Mouse (Mus musculus): ENCODE measurements around the gene Aoah. TPM values are rescaled to one million over a fixed set of nuclear protein-coding genes. Genes with fewer than 3 reads are reported as not detected.

Gene Aoah
- polyA plus RNA-seq, 1 experiment from 2014 or later = 0.86 TPM

DNA sequence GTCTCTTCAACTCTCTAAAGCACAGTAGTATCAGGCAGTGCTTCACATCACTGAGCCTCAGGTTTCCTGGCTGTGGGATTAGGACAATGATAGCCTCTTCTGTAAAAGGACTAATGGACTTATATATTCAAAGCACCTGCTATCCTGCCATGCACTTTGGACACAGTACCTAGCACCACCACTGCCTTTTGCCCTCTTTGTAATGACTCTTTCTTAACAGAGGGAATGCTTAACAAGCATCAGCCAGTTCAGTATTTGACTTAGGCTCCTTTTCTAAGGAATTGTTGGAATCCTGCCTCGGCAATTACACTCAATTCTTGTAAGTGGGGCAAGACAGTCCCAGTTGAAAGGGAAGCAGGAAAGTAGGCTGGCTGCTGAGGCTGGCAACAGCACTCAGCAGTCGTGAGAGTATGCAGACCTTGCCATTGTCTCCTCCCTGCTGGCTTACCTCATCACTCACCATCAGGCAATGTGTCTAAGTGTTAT lies 107.1 kb downstream of the Aoah start:
- 14% methylated on average over 2 of the region's 2 CpGs for WGBS
- Histone ChIP-seq H3K4me1 (ENCODE audit: insufficient read depth, low read depth, low read length) (no peaks in the 10 kb centered on the region), H3K36me3 (ENCODE audit: insufficient read depth, low read length) (no peaks in the 10 kb centered on the region), H3K4me2 (replicated peaks; ENCODE audit: low read depth, low read length) (no peak overlapping the region), H3K4me3 (ENCODE audit: low read depth, low read length) (no peak overlapping the region), H3K27ac (ENCODE audit: low read length) (0 out of 2 replicates have a peak overlapping the region, but pooled peaks have one; percentile 0), H3K9ac (replicated peaks; ENCODE audit: low read depth) (no peak overlapping the region), H3K27me3 (replicated peaks; ENCODE audit: insufficient read depth, low read length) (no peaks in the 10 kb centered on the region), H3K9me3 (ENCODE audit: low read length) (no peaks in the 10 kb centered on the region)
- peak; percentile 61 for DNase-seq (ENCODE audit: low spot score)
- TF ChIP-seq CTCF (IDR thresholded peaks at IDR 0.05) (no peak), EP300 (IDR thresholded peaks at IDR 0.05) (0 out of 2 replicates have a peak, but pooled peaks have one; percentile 29)
- ATAC-seq = peak; percentile 43

DNA sequence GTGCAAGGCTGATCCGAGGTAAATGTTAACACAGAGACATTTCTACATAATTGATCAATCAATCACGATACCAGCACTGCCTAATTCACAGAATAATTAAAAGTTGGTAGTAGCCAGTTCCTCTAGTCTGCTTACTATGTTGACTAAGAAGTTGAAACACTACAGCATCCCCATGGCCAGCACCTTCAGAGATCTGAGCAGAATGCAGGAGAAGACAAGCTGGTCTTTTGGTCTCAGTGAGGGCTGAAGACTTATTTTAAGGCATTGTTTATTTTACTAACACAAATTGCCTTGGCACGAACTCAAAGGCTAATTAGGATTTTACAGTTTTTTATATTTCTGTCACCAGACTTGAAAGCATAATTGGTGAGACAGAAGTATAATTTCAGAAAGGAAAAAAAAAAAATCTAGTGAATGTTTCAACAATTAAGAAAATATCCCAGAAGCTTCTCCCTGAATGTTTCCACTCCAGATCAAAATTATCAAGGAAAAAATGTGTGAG lies 107.8 kb downstream of the Aoah start:
- no peaks in the 10 kb centered on the region for H3K4me1 ChIP-seq (ENCODE audit: insufficient read depth, low read depth, low read length)
- H3K4me3 ChIP-seq (ENCODE audit: low read depth, low read length) = no peak overlapping the region
- H3K4me2 ChIP-seq (replicated peaks; ENCODE audit: low read depth, low read length) = no peak overlapping the region
- H3K9ac ChIP-seq (replicated peaks; ENCODE audit: low read depth) = no peak overlapping the region
- no peaks in the 10 kb centered on the region for H3K27me3 ChIP-seq (replicated peaks; ENCODE audit: insufficient read depth, low read length)
- H3K36me3 ChIP-seq (ENCODE audit: insufficient read depth, low read length) = no peaks in the 10 kb centered on the region
- no peak for ATAC-seq
- H3K27ac ChIP-seq (ENCODE audit: low read length) = no peak overlapping the region
- no peak for DNase-seq (ENCODE audit: low spot score)
- TF ChIP-seq CTCF (IDR thresholded peaks at IDR 0.05) (no peak), EP300 (IDR thresholded peaks at IDR 0.05) (no peak)
- H3K9me3 ChIP-seq (ENCODE audit: low read length) = no peaks in the 10 kb centered on the region
- WGBS = 33% methylated on average over 3 of the region's 3 CpGs

DNA sequence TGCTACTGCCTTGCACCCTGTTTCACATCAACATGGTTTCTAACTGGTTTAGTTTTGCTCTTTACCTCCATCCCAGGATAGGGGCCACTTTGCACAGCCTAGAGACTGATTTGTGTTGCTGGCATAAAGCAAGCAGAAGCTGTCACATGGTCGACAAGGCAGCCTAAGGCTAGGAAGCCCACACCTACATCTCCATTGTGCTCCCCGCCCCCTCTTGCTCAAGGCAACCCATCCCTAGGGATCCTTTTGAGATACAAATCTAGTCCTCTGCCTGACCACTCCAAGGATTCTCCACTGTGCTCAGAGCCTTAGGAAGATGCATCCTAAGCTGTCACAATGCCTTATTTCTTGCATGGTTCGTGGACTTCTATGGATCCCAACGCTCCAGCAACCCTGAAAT lies 110.2 kb downstream of the Aoah start:
- Histone ChIP-seq H3K27ac (ENCODE audit: low read length) (no peak overlapping the region), H3K9ac (replicated peaks; ENCODE audit: low read depth) (no peak overlapping the region), H3K27me3 (replicated peaks; ENCODE audit: insufficient read depth, low read length) (no peaks in the 10 kb centered on the region), H3K4me1 (ENCODE audit: insufficient read depth, low read depth, low read length) (no peaks in the 10 kb centered on the region), H3K4me3 (ENCODE audit: low read depth, low read length) (no peak overlapping the region), H3K9me3 (ENCODE audit: low read length) (no peaks in the 10 kb centered on the region), H3K4me2 (replicated peaks; ENCODE audit: low read depth, low read length) (no peak overlapping the region), H3K36me3 (ENCODE audit: insufficient read depth, low read length) (no peaks in the 10 kb centered on the region)
- ATAC-seq = no peak
- DNase-seq (ENCODE audit: low spot score) = no peak
- WGBS = 90% methylated on average over 4 of the region's 4 CpGs
- no peak for TF ChIP-seq CTCF (IDR thresholded peaks at IDR 0.05)
- TF ChIP-seq EP300 (IDR thresholded peaks at IDR 0.05) = no peak

DNA sequence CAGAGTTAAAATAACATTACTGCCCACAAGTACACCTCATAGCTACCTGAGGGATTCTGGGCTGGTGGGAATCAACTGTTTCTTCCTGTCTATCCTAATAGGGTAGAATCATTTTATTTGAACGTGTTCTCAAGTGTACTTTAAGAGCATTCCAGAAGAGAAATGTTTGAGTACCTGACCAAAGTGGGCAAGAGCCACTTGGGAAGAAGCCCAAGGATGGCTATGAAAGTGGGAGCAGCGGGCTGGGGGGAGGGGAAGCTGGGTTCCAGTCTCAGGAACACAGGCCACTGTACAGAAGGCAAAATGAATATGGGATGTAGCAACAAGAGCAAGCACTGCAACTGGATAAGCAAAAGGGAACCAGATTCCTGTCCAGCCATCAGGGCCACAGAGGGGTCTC lies 111.3 kb downstream of the Aoah start:
- Histone ChIP-seq H3K4me3 (ENCODE audit: low read depth, low read length) (no peak overlapping the region), H3K27ac (ENCODE audit: low read length) (no peak overlapping the region), H3K36me3 (ENCODE audit: insufficient read depth, low read length) (no peaks in the 10 kb centered on the region), H3K9me3 (ENCODE audit: low read length) (no peaks in the 10 kb centered on the region), H3K27me3 (replicated peaks; ENCODE audit: insufficient read depth, low read length) (no peaks in the 10 kb centered on the region), H3K4me1 (ENCODE audit: insufficient read depth, low read depth, low read length) (no peaks in the 10 kb centered on the region), H3K4me2 (replicated peaks; ENCODE audit: low read depth, low read length) (no peak overlapping the region), H3K9ac (replicated peaks; ENCODE audit: low read depth) (no peak overlapping the region)
- WGBS = 52% methylated on average over 2 of the region's 2 CpGs
- peak; percentile 80 for DNase-seq (ENCODE audit: low spot score)
- TF ChIP-seq EP300 (IDR thresholded peaks at IDR 0.05) = peak; percentile 89
- TF ChIP-seq CTCF (IDR thresholded peaks at IDR 0.05) = no peak
- peak; percentile 80 for ATAC-seq

DNA sequence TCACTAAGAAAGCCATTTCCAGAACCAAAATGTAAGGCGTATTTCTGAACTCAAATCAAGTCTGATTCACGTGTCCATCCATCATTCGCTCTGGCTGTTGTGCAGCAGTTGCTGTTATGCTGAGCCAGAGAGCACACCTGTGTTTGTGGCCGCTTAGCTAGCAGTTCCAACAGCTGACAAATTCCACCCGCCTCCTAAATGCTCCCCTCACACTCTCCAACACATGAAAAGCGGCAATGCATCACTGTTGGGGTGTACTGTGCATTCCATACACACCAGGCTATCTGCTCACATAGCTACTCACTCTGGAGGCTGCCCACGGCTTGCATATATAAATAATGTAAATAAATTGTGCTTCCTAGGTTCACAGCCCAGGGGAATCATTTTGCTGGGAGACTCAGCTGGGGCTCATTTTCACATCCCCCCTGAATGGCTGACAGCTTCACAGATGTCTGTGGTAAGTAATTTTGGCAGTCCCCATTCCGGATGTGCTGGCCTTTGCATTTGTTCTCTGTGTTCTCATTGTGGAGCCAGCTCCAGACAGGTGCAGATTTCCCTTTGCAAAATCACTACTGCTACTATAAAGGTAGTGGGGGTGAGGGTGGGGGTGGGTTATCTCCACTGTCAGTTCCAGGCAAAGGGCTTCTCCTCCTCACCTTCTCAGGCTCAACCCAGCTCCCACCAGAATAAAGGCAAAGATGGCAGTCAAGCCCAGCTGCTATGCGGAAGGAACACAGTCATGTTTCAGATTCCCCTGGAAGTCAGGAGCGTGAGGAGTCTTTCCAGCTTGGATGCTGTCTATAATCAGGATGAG lies 123.0 kb downstream of the Aoah start:
- H3K9ac ChIP-seq (replicated peaks; ENCODE audit: low read depth) = no peak overlapping the region
- no peaks in the 10 kb centered on the region for H3K9me3 ChIP-seq (ENCODE audit: low read length)
- no peak overlapping the region for H3K27ac ChIP-seq (ENCODE audit: low read length)
- no peaks in the 10 kb centered on the region for H3K4me1 ChIP-seq (ENCODE audit: insufficient read depth, low read depth, low read length)
- no peak overlapping the region for H3K4me3 ChIP-seq (ENCODE audit: low read depth, low read length)
- no peaks in the 10 kb centered on the region for H3K36me3 ChIP-seq (ENCODE audit: insufficient read depth, low read length)
- 70% methylated on average over 10 of the region's 10 CpGs for WGBS
- TF ChIP-seq EP300 (IDR thresholded peaks at IDR 0.05) = no peak
- TF ChIP-seq CTCF (IDR thresholded peaks at IDR 0.05) = no peak
- H3K4me2 ChIP-seq (replicated peaks; ENCODE audit: low read depth, low read length) = no peak overlapping the region
- no peaks in the 10 kb centered on the region for H3K27me3 ChIP-seq (replicated peaks; ENCODE audit: insufficient read depth, low read length)
- no peak for ATAC-seq
- DNase-seq (ENCODE audit: low spot score) = no peak

DNA sequence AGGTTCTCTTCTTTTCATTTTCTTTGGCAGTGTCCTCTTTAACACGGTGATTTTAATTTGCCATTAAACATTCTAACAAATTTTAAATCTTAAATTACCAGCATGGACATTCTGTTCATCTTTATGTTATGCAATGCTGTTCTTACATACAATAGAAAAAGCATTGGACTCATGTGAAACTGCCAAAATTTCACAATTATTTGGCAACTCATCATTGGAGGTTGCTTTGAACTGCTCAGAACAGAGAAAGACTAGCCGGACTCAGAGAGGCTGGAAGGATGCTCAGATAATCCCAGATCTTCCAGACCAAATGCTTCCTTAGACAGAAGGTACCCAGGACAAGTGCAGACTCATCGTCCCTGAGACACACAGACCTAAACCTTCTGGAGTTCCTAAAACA lies 126.5 kb downstream of the Aoah start:
- DNase-seq (ENCODE audit: low spot score) (no peak), ATAC-seq (no peak)
- H3K36me3 ChIP-seq (ENCODE audit: insufficient read depth, low read length) = no peaks in the 10 kb centered on the region
- no peaks in the 10 kb centered on the region for H3K27me3 ChIP-seq (replicated peaks; ENCODE audit: insufficient read depth, low read length)
- no peak overlapping the region for H3K9ac ChIP-seq (replicated peaks; ENCODE audit: low read depth)
- H3K4me3 ChIP-seq (ENCODE audit: low read depth, low read length) = no peak overlapping the region
- no peak for TF ChIP-seq CTCF (IDR thresholded peaks at IDR 0.05)
- TF ChIP-seq EP300 (IDR thresholded peaks at IDR 0.05) = no peak
- H3K4me2 ChIP-seq (replicated peaks; ENCODE audit: low read depth, low read length) = no peak overlapping the region
- H3K9me3 ChIP-seq (ENCODE audit: low read length) = no peaks in the 10 kb centered on the region
- no peak overlapping the region for H3K27ac ChIP-seq (ENCODE audit: low read length)
- WGBS = 83% methylated on average over 3 of the region's 3 CpGs
- no peaks in the 10 kb centered on the region for H3K4me1 ChIP-seq (ENCODE audit: insufficient read depth, low read depth, low read length)

All from lung, postnatal 0 days (tissue).